Mouse (Mus musculus) CD4-positive, CD25-positive, alpha-beta regulatory T cell, adult 4 months (primary cell): ENCODE measurements around the gene Masp1. TPM values are rescaled to one million over a fixed set of nuclear protein-coding genes. Genes with fewer than 3 reads are reported as not detected.

Experiments used
- ATAC-seq: one replicate; pipeline ENCODE4 v1.8.0; 2017
- polyA plus RNA-seq, 2 experiments: library from polyadenylated mRNA; unstranded; fragments of 100-300 nt; shearing (Covaris generic); gene quantifications; one replicate each; pipeline ENCODE4 v1.2.1; 2017

The Masp1 gene
- polyA plus RNA-seq = not detected

DNA sequence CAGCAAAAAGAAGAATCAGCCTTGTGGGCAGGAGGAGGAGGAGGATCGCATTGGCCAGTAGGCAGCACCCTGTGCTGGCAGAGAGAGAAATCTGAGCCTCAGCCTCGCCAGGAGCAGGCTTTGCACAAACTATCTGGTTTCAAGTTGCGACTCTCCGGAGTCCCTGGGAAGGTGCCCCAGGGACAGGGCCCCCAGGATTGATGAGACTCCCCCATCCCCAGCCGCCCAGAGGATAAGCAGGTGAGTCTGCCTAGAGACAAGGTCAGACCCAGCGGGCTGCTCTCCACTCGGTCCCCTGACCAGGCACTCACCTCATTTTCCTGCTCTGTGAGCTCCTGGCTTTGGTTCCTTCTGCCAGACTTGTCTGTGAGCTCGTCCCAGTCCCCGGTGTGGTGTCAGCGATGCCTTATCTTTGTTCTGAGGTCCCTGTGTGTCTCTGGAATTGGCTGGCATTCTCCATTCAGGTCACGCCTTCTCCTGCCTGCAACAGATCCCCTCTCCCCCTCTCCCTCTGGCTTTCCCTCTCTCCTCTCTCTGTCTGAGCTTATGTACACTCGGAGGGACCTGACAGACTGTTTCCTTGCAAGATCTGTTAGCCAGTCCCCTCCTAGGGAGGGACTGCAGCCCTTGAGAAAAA lies at the start of gene Masp1, which contains the start of gene Rtp4:
Masp1 (minus strand) TSS at position 581 of the 637 bp plus-strand sequence.
Rtp4 (plus strand) TSS at position 57 of the 637 bp plus-strand sequence.
- ATAC-seq = no peak

- ATAC-seq = no peak
These were observed 47.8 kb upstream of the Masp1 start for GRCm38 (mm10) chr16:23568369-23568958.

DNA sequence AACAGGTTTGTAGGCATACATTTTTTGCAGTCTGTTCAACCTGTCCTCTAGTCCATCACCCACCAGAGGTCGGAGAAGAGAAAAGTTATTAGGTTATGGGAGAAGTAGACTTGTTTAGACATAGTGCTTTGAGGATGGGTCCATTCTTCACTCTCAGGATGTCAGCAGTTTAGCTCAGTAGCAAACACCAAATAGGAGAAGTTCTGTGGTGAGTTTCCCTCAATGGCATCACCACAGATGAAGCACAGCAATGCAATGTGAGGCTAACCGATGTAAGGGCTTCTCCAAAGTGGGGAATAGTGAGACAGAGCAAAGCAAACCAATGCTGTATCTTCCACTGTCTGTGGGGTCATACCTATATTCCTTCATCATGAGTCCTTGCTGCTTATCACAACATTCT lies 37.1 kb upstream of the Masp1 start:
- ATAC-seq = no peak

DNA sequence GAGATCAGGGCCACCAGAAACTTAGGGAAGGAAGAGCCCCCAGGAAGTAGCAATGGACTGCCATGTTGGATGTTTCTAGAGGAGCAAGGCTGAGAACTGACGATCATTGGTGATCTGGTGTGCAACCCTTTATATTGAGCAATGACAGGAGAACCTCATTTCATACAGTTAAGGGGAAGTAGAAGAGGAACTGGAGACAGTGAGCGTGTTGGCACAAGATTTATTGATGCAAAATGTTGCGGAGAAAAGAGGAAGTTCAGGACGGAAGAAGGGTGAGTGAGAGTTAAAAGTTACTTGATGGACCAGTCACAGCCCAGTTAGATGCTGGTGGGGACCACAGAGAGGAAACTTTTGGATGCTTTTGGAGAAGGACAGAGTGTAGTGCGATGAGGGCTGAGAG lies 36.6 kb upstream of the Masp1 start:
- no peak for ATAC-seq

DNA sequence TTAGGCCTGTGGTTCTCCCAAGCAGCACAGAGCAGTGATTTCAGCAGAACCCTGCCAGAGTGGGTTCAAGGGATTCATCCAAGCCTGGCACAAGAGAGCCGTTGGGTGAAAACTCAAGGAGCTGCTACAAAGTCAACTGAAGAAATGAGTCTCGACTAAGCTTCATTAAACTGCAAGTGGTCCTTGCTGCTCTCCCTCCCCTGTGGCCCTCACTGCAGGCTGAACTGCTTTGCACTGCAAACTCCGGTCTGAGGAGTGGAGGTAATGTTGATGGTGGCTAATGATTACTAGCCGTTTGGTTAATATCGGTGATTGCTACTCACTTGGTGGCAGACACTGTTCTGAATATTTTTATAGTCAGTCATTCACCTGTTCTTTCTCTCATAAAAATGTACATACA lies 34.1 kb upstream of the Masp1 start:
- ATAC-seq = no peak

DNA sequence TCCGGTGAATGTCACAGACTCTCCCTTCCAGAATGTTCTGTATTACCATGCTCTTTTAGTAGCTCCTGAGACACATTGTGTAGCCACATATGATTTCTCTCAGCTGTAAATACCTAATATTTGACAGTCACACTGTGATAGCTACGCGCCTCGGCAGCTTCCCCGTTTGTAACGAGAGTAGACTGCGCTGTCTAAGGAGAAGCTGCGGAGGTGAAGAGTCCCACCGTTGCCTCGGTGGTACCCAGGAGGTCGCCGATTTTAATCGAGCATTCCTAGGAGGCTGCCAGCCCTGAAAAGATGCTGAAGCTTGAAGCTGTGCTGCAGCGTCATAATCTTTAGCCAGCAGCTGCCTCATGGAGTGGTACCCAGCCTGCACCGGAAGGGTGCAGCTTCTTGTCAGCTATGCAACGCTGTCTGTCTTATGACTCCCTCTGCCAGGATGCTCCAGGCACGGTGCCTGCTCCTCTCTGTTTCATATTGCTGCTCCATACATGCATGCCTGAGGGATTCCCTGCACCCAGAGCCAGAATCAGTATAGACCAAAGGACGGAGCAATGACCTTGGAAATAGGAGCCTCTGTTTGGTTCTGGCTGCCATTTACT lies 30.5 kb upstream of the Masp1 start:
- ATAC-seq = no peak

DNA sequence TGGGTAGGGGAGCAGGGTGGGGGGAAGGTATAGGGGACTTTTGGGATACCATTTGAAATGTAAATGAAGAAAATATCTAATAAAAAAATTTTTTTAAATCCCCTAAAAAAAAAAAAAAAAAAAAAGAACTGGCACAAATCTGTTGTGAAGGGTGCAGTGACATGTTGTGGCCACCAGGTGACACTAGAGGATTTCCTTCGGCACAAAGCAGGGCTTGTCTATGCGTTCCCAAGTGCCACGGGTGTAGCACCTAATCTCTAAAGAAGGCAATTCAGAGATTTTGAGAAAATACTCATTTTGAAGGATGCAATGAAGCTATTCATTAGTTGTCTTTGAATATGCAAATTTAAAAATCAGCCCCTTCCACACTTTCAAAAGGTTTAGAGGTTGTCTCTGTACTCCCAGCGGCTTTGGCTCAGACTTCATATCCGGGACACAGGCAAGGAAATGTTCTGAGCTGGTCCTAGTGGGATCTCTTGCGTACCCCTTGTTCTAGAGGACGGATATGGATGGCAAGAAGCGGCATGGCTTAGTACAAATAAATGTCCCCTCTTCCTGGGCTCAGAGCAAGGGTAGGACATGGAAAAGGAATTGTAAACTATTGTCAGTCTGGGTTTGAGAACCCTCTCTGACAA lies 29.8 kb upstream of the Masp1 start:
- peak; percentile 68 for ATAC-seq

DNA sequence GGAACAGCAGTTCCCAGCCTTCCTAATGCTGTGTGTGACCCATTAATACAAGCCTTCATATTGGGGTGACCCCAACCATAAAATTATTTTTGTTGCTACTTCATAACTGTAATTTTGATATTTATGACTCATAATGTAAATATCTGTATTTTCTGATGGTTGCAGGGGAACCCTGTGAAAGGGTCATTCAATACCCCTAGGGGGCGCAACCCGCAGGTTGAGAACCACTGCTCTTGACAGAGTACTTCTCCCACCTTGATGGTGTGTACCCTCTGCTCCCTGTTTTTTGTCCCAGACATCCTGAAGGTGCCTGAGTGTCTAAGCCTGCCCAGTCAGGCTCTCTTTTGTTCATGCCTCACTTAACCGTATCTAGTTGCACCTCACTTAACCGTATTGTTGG lies 27.2 kb upstream of the Masp1 start:
- ATAC-seq = no peak

GRCm38 (mm10) chr16:23544361-23544760 lies 23.7 kb upstream of the Masp1 start:
- ATAC-seq = peak; percentile 32

DNA sequence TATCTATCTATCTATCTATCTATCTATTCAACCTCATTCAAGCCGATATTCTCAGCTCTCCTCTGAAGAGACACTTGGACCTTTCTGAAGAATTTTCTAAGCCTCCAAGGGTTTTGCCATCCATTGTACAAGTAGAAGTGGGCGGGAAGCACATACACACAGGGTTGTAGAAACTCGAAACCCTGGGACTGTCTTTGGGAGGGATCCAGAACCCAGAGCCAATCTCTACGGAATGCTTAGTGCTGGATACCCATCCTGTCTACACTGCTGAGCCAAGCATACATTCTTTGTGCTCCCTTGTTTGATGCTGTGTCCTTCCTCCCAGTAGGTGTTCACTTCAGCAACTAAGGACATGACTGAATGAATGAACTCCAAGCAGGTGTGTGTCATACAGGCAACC lies 22.3 kb upstream of the Masp1 start:
- no peak for ATAC-seq

DNA sequence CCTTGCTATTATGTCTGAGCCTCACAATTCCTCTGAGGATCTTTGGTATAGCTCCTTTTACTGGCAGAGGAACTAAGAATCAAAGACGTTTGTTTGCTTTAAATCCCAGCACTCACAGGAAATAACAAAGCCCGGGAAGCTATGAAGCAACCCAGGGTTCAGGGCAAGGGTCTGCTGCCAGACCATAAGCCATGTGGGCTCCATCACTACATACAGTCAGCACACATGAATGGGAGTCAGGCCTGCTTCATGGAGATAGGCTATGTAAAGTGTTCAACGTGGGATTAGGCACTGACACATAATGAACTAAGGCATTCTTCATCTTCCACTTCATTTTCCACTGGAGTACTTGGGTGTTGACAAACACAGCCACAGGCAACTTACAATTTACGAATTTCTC lies 20.4 kb upstream of the Masp1 start:
- no peak for ATAC-seq

DNA sequence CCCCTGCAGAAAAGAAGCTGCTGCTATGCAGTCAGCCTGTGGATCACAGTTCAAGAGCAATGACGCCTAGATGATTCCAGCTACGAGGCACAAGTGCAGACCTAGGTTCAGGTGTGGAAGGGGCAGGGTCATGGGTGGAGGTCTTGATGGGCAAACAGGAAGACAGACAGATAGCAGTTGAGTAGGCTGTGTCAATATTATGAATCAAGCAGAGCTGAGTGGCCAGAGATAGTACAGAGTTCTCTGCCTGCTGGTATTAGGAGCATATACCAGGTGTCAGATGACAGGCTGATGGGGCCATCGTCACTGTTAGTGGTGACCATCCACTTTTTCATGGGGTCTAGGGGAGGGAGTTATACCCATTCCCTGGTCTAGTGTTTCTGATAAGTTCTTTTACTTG lies 13.1 kb upstream of the Masp1 start:
- ATAC-seq = no peak

- no peak for ATAC-seq
These were observed 8.6 kb upstream of the Masp1 start for GRCm38 (mm10) chr16:23529186-23529585.

DNA sequence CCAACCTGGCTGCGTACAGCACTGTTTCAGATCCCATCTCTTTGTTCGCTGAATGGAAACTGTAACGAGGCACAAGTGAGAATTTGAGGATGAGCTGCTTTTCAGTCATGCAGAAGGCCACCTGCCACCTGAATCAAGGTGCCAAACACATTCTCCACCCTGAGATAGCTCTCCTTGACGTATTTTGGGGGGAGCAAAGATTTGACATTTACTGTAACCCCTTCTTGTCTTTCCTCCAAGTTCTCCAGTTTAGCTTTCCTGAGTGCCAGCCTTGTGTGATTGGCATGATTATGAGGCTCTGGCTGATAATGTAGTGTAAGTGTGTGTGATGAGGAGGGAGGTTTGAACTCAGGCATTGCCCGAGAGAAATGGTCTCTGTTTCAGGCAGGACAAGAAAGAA lies 1.5 kb upstream of the Masp1 start:
- no peak for ATAC-seq

- no peak for ATAC-seq
These were observed 477 bp upstream of the Masp1 start for GRCm38 (mm10) chr16:23521092-23521491.

- ATAC-seq = no peak
These were observed 844 bp downstream of the Masp1 start for GRCm38 (mm10) chr16:23519771-23520170.

- ATAC-seq = no peak
These were observed 1.8 kb downstream of the Masp1 start for GRCm38 (mm10) chr16:23518567-23519369.

DNA sequence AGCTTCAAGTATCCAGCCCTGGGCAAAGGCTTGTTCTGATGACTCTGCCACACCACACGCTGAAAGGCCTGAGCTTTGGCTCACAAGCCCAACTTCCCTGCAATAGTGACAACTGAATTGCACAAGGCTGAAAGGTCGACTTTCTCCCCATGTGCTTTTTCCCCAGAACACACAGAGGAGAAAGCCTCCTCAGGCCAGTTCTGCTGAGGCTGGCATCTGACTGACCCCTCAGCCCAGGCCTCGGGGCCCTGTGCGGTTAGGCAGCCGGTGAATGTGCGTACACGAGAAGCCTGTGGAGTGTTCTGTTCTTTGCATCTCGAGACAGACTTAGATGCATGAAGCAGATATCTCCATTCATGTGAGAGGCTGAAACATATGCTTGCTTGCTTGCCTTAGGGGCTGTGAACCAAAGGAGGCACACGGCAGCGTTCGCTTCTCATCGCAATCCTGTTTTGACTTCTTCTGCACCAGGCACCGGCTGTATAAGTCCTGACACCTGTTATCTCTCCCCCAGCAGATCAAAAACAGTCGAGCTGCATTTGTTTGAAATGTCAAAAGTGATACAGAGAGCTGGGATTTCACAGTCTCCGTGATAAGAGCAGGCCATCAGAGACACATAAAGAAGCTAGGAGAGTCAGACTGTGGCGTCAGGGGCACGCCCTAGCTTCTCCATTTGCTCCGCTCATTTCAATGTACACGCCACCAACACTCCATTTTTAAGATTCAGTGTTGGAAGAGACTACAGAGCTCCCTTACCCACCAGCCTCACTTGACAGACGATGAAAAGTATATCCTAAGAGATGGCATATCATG lies 2.7 kb downstream of the Masp1 start:
- no peak for ATAC-seq

GRCm38 (mm10) chr16:23517230-23517629 lies 3.4 kb downstream of the Masp1 start:
- ATAC-seq = no peak

DNA sequence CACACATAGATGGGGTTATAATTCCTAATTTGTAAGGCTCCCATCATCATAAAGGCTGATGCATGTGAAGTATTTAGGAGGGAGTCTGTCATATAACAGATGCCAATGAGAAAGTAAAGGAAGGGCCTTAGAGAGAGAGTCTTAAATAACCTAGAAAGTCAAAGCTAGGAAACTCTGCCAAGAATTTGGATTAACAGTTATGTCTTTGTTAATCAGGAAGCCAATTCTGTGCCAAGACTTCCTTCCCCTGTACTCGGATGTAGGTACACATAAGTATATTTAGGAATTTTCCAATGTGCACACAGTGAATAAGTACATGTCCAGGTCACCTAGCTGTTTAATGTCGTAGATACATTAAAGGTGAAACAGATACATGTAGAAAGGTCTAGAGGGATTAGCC lies 4.0 kb downstream of the Masp1 start:
- ATAC-seq = no peak

DNA sequence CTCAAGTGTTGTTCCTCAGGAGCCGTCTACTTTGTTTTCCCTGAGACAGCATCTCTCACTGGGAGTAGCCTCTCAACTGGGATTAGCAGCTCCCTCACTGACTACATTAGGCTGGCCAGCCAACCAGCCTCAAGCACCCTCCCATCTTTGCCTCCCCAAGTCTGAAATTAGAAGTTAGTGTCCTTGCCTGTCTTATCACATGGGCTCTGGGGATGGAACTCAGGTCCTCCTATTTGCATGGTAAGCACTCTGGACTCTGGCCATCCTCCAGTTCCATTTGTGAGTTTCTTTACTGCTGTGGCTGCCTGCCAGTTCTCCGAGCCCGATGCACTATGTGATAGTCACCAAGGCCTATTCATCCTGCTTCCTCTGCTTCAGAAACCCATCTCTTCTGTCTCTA lies 4.8 kb downstream of the Masp1 start:
- ATAC-seq = no peak

DNA sequence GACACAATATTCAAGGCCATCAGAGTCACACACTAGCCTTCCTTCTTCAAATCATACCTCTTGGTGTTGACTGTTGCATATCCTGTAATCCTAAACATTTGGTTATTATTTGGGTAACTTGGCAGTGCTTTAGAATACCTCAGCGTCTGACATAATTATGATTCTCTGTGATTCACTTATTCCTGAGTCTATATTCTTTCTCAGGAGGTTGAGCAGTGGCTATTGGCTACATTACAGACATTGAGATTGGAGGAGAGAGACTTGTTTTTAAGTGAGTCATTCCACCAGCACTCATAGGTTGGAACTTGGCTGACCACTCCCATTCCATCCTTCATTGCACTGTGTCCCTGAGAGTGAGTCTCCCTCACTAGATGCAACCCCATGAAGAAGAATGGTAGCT lies 7.2 kb downstream of the Masp1 start:
- ATAC-seq = no peak
